Mouse (Mus musculus) ovary, postnatal 10 days (tissue): ENCODE results near the gene Stpg3.

Experiments used
- DNase-seq: peaks from one replicate; pipeline ENCODE4 v3.0.0; 2022; ENCODE audit warnings: low spot score

Stpg3 gene

GRCm38 (mm10) chr2:25203631-25204214, 10.7 kb downstream of the Stpg3 start:
- DNase-seq = no peak

DNA sequence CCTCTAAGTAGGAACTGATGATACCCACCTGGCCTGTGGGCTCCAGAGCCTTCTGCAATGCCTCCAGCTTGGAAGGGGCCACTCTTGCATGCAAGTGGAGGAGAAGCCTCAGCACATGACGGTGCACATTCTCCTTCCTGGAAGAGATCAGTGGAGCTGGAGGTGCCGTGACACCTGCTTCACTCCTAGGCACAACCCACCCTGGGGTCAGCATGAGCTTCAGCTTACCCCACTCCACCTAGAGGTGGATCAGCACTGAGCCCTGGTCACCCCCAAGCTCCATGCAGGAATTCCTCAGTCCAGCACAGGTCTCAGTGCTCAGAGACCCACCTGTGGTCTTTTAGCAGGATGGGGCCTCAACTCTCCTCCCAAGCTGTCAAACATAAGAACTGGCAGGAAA, 13.8 kb downstream of the Stpg3 start:
- DNase-seq = no peak

GRCm38 (mm10) chr2:25197946-25198345, 16.5 kb downstream of the Stpg3 start:
- DNase-seq = no peak

GRCm38 (mm10) chr2:25197191-25197590, 17.2 kb downstream of the Stpg3 start:
- DNase-seq = no peak

DNA sequence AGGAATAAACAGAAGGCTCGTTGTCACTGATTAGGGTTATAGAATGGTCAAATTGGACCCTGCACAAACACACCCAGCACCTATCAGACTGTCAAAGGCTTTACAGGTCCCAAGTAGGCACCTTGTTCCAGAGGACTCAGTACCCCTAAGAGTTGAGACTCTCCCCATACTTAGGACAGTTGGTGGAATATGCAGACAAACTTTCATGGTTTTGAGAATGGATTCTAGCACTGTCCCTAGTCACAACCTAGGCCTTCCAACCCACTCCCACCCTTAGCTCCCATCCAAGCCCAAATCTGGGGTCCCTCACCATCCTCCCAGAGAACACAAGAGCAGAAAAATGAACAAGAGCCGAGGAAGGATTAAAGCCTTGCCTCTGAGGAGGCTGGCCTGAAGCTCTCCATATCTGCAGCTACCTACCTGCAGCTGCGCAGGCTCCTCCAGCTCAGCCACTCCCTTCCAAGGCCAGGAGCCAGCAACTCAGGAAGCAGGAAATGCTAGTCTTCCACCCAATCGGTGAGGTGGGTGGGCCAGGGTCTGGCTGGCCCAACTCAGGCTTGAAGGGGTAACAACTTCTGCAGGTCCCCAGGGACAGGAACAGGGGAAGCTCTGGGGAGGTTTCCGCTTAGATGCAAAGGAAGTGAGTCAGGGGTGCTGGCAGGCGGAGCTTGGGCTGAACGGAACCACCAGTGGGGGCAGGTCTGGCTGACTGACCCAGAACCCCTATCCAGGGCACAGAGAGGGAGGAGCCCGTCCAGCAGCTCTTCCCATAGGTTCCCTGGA, 18.1 kb downstream of the Stpg3 start, which contains the start of gene Tor4a:
Gene Tor4a (minus strand): TSS at position 715 of the 783 bp plus-strand sequence.
- DNase-seq = peak; percentile 60

DNA sequence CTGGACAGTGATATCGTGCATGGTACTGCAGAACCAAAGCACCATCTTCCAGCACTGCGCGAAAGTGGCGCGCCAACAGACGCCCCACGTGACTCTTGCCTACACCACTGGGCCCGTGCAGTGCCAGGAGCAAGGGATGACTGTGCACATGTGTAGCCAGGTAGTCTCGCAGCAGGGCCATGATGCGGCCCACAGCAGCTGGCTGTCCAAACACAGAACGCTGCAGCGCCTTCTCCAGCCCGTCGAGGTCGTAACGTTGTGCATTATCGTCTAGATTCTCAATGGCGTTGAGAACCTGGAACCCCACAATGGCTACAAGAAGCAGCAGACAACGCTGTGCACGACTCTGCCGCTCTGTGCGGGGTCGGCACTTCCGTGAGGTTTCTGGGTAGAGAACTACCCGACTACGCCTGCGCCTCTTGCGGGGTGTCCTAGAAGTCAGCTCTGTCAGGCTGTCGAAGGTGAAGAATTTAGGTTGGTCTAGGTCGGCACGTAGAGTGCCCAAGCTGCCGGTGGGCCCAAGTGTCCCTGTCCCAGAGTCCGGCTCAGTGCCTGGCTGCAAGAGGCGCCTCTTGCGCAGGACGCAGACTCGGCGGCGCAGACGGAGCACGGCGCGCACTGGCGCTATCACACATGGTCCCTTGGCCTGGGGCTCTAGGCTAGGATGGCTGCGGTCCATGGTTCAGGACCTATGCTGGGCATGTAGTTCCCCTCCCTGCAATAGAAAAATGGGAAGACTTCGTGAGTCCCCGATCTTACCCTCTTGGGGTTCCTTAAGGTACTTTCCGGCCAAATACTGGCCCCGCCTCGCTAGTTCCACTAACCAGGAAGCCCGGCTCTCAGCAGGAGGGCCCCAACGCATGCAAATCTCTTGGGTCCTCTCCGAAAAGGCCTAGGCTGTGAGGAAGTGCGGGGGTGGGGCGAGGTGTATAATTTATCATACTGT, 19.0 kb downstream of the Stpg3 start:
- DNase-seq = no peak

DNA sequence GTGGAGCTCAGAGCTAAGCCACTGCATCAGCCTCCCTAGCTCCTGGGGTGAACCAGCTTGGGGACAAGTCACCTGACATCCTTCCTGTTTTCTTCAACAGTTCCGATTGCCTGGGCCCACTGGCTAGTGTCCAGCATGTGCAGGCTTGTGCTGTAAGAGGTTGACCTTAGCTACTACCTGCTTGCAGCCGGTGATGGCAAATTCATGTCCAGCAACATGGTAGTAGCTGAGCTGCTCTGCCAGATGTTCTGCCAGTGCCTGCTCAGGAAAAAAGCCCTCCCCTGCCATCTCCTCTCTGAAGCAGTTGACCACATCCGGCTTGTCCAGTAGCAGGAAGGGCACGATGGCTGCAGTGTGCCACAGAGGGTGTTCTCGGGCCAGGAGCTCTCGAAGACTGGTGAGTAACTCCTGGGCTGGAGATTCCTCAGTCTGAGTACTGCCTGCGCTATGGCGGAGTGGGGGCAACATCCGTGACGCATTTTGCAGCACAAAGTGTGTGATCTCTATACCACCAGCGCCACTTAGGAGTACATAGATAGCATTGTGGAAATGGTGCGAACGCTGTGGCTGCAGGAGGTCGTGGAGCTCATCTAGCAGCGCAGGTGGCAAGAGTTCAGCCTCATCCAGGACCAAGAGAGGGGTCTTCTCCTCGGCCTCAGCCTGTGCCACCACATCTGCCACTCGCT, 19.8 kb downstream of the Stpg3 start:
- DNase-seq = no peak

DNA sequence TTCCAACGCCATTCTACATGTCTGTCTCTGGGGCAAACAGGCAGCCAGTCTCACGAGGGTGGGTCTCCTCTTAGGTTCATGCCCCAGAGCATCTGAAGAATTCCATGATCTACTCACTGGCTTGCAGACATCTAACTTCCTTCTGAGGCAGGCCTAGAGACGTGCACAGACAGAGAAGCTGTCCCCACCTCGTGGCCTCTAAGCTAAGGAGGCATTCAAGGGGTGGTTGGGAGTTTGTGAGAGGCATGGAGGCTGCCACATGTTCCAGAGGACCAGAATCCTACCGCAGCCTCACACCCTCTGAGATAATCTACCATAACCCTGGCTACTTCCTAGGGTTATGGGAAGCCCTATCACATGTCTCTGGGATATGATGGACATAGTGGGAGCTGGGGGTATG, 20.4 kb downstream of the Stpg3 start:
- no peak for DNase-seq

- no peak for DNase-seq
Observed at GRCm38 (mm10) chr2:25193330-25193770, 21.1 kb downstream of the Stpg3 start.

DNA sequence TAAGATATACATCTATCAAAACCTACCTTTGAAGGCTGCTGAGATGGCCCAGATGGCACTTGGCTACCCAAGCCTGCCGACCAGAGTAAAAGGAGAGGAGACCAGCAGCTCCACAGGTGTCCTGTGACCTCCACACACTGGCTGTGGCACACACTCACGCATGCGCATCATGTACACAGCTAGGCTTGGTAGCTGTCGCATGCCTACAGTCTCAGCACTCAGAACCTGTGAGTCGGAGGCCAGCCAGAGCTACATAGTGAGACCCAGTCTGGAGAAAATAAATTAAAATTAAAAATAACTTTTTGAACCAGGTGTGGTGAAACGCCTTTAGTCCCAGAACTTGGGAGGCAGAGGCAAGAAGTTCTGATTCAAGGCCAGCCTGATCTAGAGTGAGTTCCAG, 26.6 kb downstream of the Stpg3 start:
- DNase-seq = no peak

- no peak for DNase-seq
Observed at GRCm38 (mm10) chr2:25186575-25186930, 27.9 kb downstream of the Stpg3 start.

DNA sequence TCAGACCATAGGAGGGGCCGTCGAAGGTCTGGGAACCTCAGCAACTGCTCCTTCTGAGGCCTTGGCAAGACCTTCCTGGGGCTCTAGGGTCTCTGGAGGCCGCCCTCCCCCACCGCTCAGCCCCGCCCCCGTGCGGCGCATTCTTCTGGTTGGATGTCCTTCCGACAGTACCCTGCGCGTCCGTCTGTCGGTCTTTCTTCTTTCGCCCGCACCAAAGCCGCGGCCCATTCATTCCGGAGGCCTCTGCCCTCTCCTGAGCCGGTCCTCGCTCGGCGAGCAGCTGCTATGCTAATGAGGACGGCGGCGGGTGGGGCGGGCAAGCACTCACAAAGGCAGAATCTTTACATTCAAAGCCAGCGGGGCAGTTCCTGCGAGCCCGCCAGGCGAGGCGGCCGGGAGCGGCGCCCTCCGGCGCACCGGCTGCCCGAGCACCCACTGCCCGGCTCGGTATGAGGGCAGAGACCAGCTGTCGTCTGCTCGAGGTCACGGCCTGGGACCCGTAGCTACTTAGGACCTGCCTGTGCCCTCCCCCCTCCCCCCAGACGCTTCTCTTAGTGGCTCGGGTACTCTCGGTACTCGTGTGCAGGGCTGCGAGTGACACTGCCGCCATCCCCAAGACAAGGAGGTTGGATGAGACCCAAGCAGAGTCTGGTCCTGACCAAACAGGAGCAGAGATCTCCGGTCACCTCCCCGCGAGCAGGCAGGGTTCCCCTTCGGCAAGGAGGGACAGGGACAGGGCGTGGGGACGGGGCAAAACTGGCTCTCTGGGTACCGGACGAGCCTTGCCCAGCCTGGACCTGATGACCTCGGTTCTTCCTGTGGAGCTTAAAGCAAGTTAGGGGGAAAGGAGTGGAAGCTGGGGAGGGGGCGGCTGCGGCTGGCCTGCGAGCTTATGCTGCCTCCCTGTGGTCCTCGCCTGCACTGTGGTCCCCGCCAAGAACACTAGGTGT, 28.5 kb downstream of the Stpg3 start:
- no peak for DNase-seq

GRCm38 (mm10) chr2:25184496-25184895, 29.9 kb downstream of the Stpg3 start:
- no peak for DNase-seq

- DNase-seq = no peak
Observed at GRCm38 (mm10) chr2:25183336-25183735, 31.1 kb downstream of the Stpg3 start.

DNA sequence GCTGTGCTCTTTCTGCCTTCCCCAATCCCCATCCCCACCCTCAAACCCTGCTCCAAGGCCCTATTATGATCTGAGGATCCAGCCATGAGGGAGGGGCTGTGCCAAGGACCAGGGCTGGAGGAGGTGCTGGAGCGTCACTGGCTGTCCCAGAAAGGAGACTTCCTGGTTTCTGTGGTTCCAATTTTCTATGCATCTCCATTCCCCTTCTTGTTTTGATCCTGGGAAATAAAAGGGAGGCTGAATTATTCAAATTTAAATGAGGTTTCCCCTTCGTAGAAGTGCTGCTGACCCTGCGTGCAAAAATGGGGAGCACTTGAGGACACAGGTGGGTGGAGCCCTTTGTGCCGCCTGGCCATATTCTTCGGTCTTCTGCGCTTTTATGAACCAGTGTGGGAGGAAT, 31.8 kb downstream of the Stpg3 start:
- no peak for DNase-seq

DNA sequence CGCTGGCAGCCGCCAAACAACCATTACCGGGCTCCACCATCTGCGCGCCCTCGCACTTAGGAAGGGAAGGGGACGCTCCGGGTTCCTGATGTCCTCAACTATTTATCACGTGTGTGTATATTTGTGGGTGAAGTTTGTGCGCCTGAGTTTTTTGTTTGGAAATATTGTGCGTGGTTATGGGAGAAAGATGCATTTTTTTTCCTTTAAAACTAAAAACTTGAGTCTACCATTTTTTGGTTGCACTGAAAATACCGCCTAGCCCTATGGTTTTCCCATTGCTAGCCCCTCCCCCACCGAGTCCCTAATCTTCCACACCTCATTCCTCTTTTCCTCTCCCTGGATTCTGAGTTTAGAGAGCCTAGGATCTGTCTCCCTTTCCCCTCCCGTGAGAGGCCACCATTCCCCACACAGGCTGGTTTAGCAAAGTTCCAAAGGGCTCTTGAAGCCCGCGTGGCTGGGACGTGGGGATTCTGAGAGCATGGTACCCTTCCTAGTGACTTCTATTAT, 32.5 kb downstream of the Stpg3 start:
- DNase-seq = no peak

- DNase-seq = no peak
Observed at GRCm38 (mm10) chr2:25180973-25181890, 33.2 kb downstream of the Stpg3 start.

- peak; percentile 67 for DNase-seq
Observed at GRCm38 (mm10) chr2:25180478-25180903, 33.9 kb downstream of the Stpg3 start, which contains the start of gene Nrarp. Nrarp (plus strand) TSS chr2:25180758.

DNA sequence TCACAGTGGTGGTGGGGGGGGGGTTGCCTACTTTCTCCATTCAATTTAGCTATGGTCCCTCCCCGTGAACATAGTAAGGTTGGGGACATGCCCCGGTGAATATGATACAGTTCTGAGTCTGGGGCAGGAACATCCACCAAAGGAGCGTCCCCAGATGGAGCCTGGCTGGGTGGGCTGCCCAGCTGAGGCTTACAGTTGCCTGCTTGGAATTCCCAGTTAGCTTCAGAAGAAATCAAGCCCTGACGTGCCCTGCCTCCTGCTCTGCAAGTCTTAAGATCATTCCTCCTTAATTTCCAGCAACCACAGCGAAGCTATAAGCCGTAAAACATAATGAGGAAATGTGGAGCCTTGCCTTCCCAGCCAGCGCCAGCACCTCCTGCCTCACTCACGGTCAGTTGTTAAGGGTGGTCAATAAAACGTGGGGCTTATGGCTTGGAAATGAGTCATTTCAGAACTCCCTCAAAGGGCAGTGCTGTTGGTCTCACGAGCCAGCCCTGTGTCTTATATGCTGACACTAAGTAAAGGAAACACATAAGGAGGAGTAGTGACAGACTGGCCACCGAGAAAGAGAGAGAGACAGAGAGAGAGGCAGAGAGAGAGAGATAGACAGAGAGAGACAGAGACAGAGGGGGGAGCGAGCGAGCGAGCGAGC, 34.7 kb downstream of the Stpg3 start:
- DNase-seq = no peak
